ENCODE assay signal across 16 mouse cellular contexts in genomic region chr6:92699491-92700209, GRCm38 (mm10). TPM values are rescaled to one million over a fixed set of nuclear protein-coding genes. Genes with fewer than 3 reads are reported as not detected.
DNase-seq lines count a peak whose midpoint lies in the region; ATAC-seq lines count a peak whose summit lies in the region.
"Had no signal": no experiment of that assay in that cellular context is flagged by ENCODE, and none has a peak within 500 bp of the region (broad histone marks: within the 10 kb centered on the region; RNA-seq: fewer than 3 reads in every experiment).

No protein-coding gene starts in this region.

- H3K27me3 ChIP-seq in limb, embryonic 12.5 days, result no peaks in the 10 kb centered on the region
- 0 out of 2 replicates have a peak, but pooled peaks cover 2% of the 10 kb centered on the region for H3K27me3 ChIP-seq in heart, embryonic 12.5 days (replicated peaks)
- H3K27me3 ChIP-seq: embryonic facial prominence, embryonic 15.5 days had no signal

- H3K4me3 ChIP-seq in limb, embryonic 12.5 days (replicated peaks), result no peak overlapping the region
- H3K4me3 ChIP-seq in heart, embryonic 12.5 days, result no peak overlapping the region
- H3K4me3 ChIP-seq: embryonic facial prominence, embryonic 15.5 days had no signal

- 0 out of 2 replicates have a peak, but pooled peaks cover 4% of the 10 kb centered on the region for H3K36me3 ChIP-seq in limb, embryonic 12.5 days
- no peaks in the 10 kb centered on the region for H3K36me3 ChIP-seq in heart, embryonic 12.5 days
- H3K36me3 ChIP-seq: embryonic facial prominence, embryonic 15.5 days had no signal

- ATAC-seq in frontal cortex, adult (ENCODE audit: low TSS enrichment), result peak; percentile 70
- ATAC-seq in limb, embryonic 12.5 days (ENCODE audit: insufficient number of reproducible peaks, insufficient read depth, low FRiP score, low TSS enrichment, low read depth), result no peak; the same call in 1 of the 2 replicates
- no peak for ATAC-seq in heart, embryonic 12.5 days (ENCODE audit: insufficient number of reproducible peaks, low FRiP score)

- peaks cover 49% of the 10 kb centered on the region for H3K4me1 ChIP-seq in limb, embryonic 12.5 days (replicated peaks)
- H3K4me1 ChIP-seq in heart, embryonic 12.5 days (replicated peaks), result no peaks in the 10 kb centered on the region

- DNase-seq in frontal cortex, postnatal 25 days (ENCODE audit: low spot score in 2 of 2), result no peak
- peak; percentile 25 for DNase-seq in testis, postnatal 10 days (ENCODE audit: low spot score)
- DNase-seq in testis, postnatal 14 days (ENCODE audit: low spot score), result no peak
- DNase-seq in layer of hippocampus, postnatal 25 days (ENCODE audit: extremely low spot score in 1 of 2, low spot score in 1 of 2), result no peak
- DNase-seq: adrenal gland, postnatal 10 days; cerebellum, adult 2 months; gastrocnemius, postnatal 25 days; kidney, adult 18-20 months; kidney, postnatal 25 days; lung, adult 2 months; lung, postnatal 36 days; thymus, adult 2 months had no signal

- no peak overlapping the region for H3K9ac ChIP-seq in limb, embryonic 12.5 days (replicated peaks)
- no peak overlapping the region for H3K9ac ChIP-seq in heart, embryonic 12.5 days
- H3K9ac ChIP-seq: embryonic facial prominence, embryonic 15.5 days had no signal

- no peak overlapping the region for H3K4me2 ChIP-seq in limb, embryonic 12.5 days
- H3K4me2 ChIP-seq in heart, embryonic 12.5 days, result no peak overlapping the region
- H3K4me2 ChIP-seq: embryonic facial prominence, embryonic 15.5 days had no signal

- no peaks in the 10 kb centered on the region for H3K9me3 ChIP-seq in limb, embryonic 12.5 days
- H3K9me3 ChIP-seq in heart, embryonic 12.5 days (replicated peaks), result no peaks in the 10 kb centered on the region
- H3K9me3 ChIP-seq: embryonic facial prominence, embryonic 15.5 days had no signal

- H3K27ac ChIP-seq in limb, embryonic 12.5 days, result peak overlapping the region; percentile 54; the same call in 1 of the 2 replicates
- H3K27ac ChIP-seq in heart, embryonic 12.5 days (ENCODE audit: poor library complexity, severe bottlenecking), result no peak overlapping the region
- H3K27ac ChIP-seq: embryonic facial prominence, embryonic 15.5 days had no signal

- 13% methylated on average over 3 of the region's 3 CpGs for WGBS in limb, embryonic 12.5 days
- WGBS in heart, embryonic 12.5 days, result 31% methylated on average over 3 of the region's 3 CpGs

RNA-seq across cellular contexts. Expression of gene Prickle2, which starts 6.3 kb away (rescaled TPM):
- 6.5 and 7.0 TPM in 2 replicates for polyA plus RNA-seq in limb, embryonic 12.5 days (2016; fragmentation: Nextera tagmentation; extraction: Ambion mirVana)
- total RNA-seq in layer of hippocampus, postnatal 25 days (2021), result 100 to 1,000 TPM; 200 to 203 TPM
- polyA plus RNA-seq in heart, embryonic 12.5 days (2016; fragmentation: Nextera tagmentation; extraction: Ambion mirVana), result 7.9 and 8.9 TPM in 2 replicates
